In genomic region chr4:98395346-98395689, GRCm38 (mm10) we compare ENCODE assay signal across 10 mouse cellular contexts. TPM values are rescaled to one million over a fixed set of nuclear protein-coding genes. Genes with fewer than 3 reads are reported as not detected.
DNase-seq lines count a peak whose midpoint lies in the region; ATAC-seq and TF ChIP-seq lines count a peak whose summit lies in the region.
"Had no signal": no experiment of that assay in that cellular context is flagged by ENCODE, and none has a peak within 500 bp of the region (broad histone marks: within the 10 kb centered on the region; RNA-seq: fewer than 3 reads in every experiment).

No protein-coding gene starts in this region.

- no peak for TF ChIP-seq CTCF in kidney, adult 2 months (conservative IDR thresholded peaks at IDR 0.05; ENCODE audit: insufficient read depth, insufficient read length, low read depth, low read length)

- peak overlapping the region; percentile 94 for H3K4me3 ChIP-seq in kidney, adult 2 months (ENCODE audit: insufficient read depth, low read depth, low read length)
- peak overlapping the region; percentile 89 for H3K4me3 ChIP-seq in hindbrain, embryonic 10.5 days
- peak overlapping the region; percentile 85 for H3K4me3 ChIP-seq in midbrain, embryonic 12.5 days

- H3K36me3 ChIP-seq in kidney, adult 2 months (ENCODE audit: control insufficient read depth, insufficient read depth, low read length) = no peaks in the 10 kb centered on the region
- H3K36me3 ChIP-seq in hindbrain, embryonic 10.5 days = no peaks in the 10 kb centered on the region
- no peaks in the 10 kb centered on the region for H3K36me3 ChIP-seq in midbrain, embryonic 12.5 days

- peak; percentile 16 for ATAC-seq in midbrain, embryonic 12.5 days (ENCODE audit: low FRiP score, low read depth)

- H3K9me3 ChIP-seq in hindbrain, embryonic 10.5 days = no peaks in the 10 kb centered on the region
- no peaks in the 10 kb centered on the region for H3K9me3 ChIP-seq in midbrain, embryonic 12.5 days

- H3K27ac ChIP-seq in kidney, adult 2 months (ENCODE audit: insufficient read depth, low read depth, low read length) = peak overlapping the region; percentile 96
- H3K27ac ChIP-seq in hindbrain, embryonic 10.5 days = peak overlapping the region; percentile 96
- peak overlapping the region; percentile 56; the same call in 1 of the 2 replicates for H3K27ac ChIP-seq in midbrain, embryonic 12.5 days (replicated peaks)
- H3K27ac ChIP-seq: macrophage had no signal

- peaks cover 4% of the 10 kb centered on the region; the same call in 1 of the 2 replicates for H3K4me1 ChIP-seq in kidney, adult 2 months (ENCODE audit: control insufficient read depth, insufficient read depth, low read length)
- peaks cover 11% of the 10 kb centered on the region for H3K4me1 ChIP-seq in hindbrain, embryonic 10.5 days (replicated peaks)
- peaks cover 4% of the 10 kb centered on the region for H3K4me1 ChIP-seq in midbrain, embryonic 12.5 days

- 6% methylated on average over 7 of the region's 7 CpGs for WGBS in kidney, adult 2 months
- WGBS in hindbrain, embryonic 10.5 days = 3% methylated on average over 7 of the region's 7 CpGs
- WGBS in midbrain, embryonic 12.5 days = 5% methylated on average over 7 of the region's 7 CpGs

- DNase-seq in kidney, adult 2 months = no peak
- DNase-seq in kidney, adult 8-10 months = no peak
- peak; percentile 31 for DNase-seq in adipocyte (ENCODE audit: low spot score)
- DNase-seq in hindbrain, embryonic 10.5 days (ENCODE audit: low spot score) = no peak
- no peak for DNase-seq in gastrocnemius, postnatal 14 days
- no peak for DNase-seq in adrenal gland, postnatal 10 days
- DNase-seq in thymus, postnatal 14 days = no peak

- intact Hi-C loops in gastrocnemius, postnatal 14 days (cut with DNase I; ENCODE audit: low total_unique reads) = no loop called here

- no peak for TF ChIP-seq POLR2A in kidney, adult 2 months (IDR thresholded peaks at IDR 0.05; ENCODE audit: low read depth, low read length)

- H3K9ac ChIP-seq in midbrain, embryonic 12.5 days (replicated peaks) = peak overlapping the region; percentile 94

- no peaks in the 10 kb centered on the region for H3K27me3 ChIP-seq in kidney, adult 2 months (replicated peaks; ENCODE audit: control insufficient read depth, insufficient read depth, low read length)
- H3K27me3 ChIP-seq in hindbrain, embryonic 10.5 days (ENCODE audit: insufficient read depth, poor library complexity, severe bottlenecking) = no peaks in the 10 kb centered on the region
- H3K27me3 ChIP-seq in midbrain, embryonic 12.5 days = no peaks in the 10 kb centered on the region; the same call in none of the 2 replicates
- H3K27me3 ChIP-seq: Patski had no signal

- H3K4me2 ChIP-seq in midbrain, embryonic 12.5 days (replicated peaks) = peak overlapping the region; percentile 95

RNA-seq across cellular contexts. Expression of gene Patj, which starts 0.3 kb away (rescaled TPM):
- 24.4 and 25.3 TPM in 2 replicates for polyA plus RNA-seq in kidney, adult 2 months (2012; rRNA removed)
- polyA plus RNA-seq in hindbrain, embryonic 10.5 days (2016; fragmentation: Nextera tagmentation; extraction: Ambion mirVana) = 8.2 and 9.3 TPM in 2 replicates
- polyA plus RNA-seq in midbrain, embryonic 12.5 days (2016; fragmentation: Nextera tagmentation; extraction: Ambion mirVana) = 8.0 and 8.5 TPM in 2 replicates
- 1 to 10 TPM; 1.9 to 2.7 TPM for total RNA-seq in gastrocnemius, postnatal 14 days (2021)
- 1 to 10 TPM; 6.6 to 7.7 TPM for total RNA-seq in adrenal gland, postnatal 10 days (2021)

RNA-seq across cellular contexts. Expression of gene Tm2d1, which starts 12.2 kb away (rescaled TPM):
- 24.3 and 29.7 TPM in 2 replicates for polyA plus RNA-seq in kidney, adult 2 months (2012; rRNA removed)
- 79.0 and 101 TPM in 2 replicates for polyA plus RNA-seq in hindbrain, embryonic 10.5 days (2016; fragmentation: Nextera tagmentation; extraction: Ambion mirVana)
- polyA plus RNA-seq in midbrain, embryonic 12.5 days (2016; fragmentation: Nextera tagmentation; extraction: Ambion mirVana) = 98.5 and 109 TPM in 2 replicates
- total RNA-seq in gastrocnemius, postnatal 14 days (2021) = 10 to 100 TPM; 24.6 to 27.1 TPM
- 10 to 100 TPM; 36.1 to 37.2 TPM for total RNA-seq in adrenal gland, postnatal 10 days (2021)
